Mouse (Mus musculus) stomach, postnatal 0 days (tissue): ENCODE results near the gene Mbnl2.

Experiments used
- CTCF ChIP-seq: IDR thresholded peaks from 2 replicates; pipeline ENCODE4 v1.5.1; 2016; ENCODE audit warnings: antibody characterized with exemption, low read depth, mild to moderate bottlenecking, moderate library complexity
- EP300 ChIP-seq: optimal IDR thresholded peaks from 2 replicates; pipeline ENCODE3; 2016; ENCODE audit warnings: antibody characterized with exemption

DNA sequence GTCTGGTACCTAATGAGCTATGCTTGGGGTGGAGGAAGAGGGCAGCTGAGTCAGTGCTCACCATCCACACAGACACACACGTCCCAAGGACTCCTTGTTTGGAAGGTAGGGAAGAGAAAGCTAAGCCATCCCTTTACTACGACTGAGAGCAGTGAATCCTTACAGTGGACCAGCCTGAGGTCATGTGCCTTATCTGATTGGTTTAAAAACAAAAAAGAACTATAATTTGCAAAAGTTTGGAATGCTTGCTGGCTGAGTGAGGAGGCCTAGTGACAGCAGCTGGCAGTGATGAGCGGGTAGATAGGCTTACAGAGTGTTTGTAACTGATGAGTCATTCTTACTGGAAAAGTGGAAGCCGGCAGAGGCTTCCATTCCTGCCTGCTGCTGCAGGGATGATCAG lies 32.5 kb downstream of the Mbnl2 start:
- TF ChIP-seq CTCF (no peak), EP300 (no peak)
